Mouse (Mus musculus) heart, embryonic 14.5 days (tissue): ENCODE data around the gene Prdm11. TPM values are rescaled to one million over a fixed set of nuclear protein-coding genes. Genes with fewer than 3 reads are reported as not detected.

Experiments
- ATAC-seq: fragments of 200-750 bp; cut with Nextera tagmentation; 2 replicates; pipeline ENCODE4 v1.8.0; 2017; ENCODE audit warnings: low read depth, moderate TSS enrichment; ENCODE audit not compliant: insufficient number of reproducible peaks, insufficient read depth, low FRiP score
- H3K27ac ChIP-seq, 2 experiments: fragments of 200-500 bp in 1 of 2; fragments of 300-500 bp in 1 of 2; sonication (generic) in 1 of 2; replicated peaks in 1 of 2; 2 replicates each; pipeline ENCODE4 v1.5.1; 2012 to 2014; ENCODE audit warnings: low read depth in 2 of 2, low read length in 2 of 2, control low read depth in 1 of 2, mild to moderate bottlenecking in 1 of 2, mixed read lengths in 1 of 2; ENCODE audit not compliant: control insufficient read depth in 1 of 2, insufficient read depth in 1 of 2
- H3K27me3 ChIP-seq: fragments of 300-500 bp; sonication (generic); 2 replicates; pipeline ENCODE4 v1.6.1; 2014; ENCODE audit warnings: mild to moderate bottlenecking, low read length, control low read depth; ENCODE audit not compliant: control insufficient read depth, insufficient read depth
- H3K36me3 ChIP-seq: fragments of 300-500 bp; sonication (generic); 2 replicates; pipeline ENCODE4 v1.6.1; 2014; ENCODE audit warnings: mild to moderate bottlenecking, control low read depth, low read length, mixed read lengths; ENCODE audit not compliant: control insufficient read depth, insufficient read depth
- H3K4me1 ChIP-seq, 2 experiments: fragments of 200-500 bp in 1 of 2; fragments of 300-500 bp in 1 of 2; sonication (generic) in 1 of 2; 2 replicates each; pipeline ENCODE4 v1.6.1; 2012 to 2014; ENCODE audit warnings: low read length in 2 of 2, control low read depth in 1 of 2, mixed read lengths in 1 of 2; ENCODE audit not compliant: control insufficient read depth in 2 of 2, insufficient read depth in 2 of 2
- H3K4me2 ChIP-seq: fragments of 300-500 bp; sonication (generic); 2 replicates; pipeline ENCODE4 v1.6.1; 2014; ENCODE audit warnings: mild to moderate bottlenecking, low read length
- H3K4me3 ChIP-seq, 2 experiments: fragments of 200-500 bp in 1 of 2; fragments of 300-500 bp in 1 of 2; sonication (generic) in 1 of 2; 2 replicates each; pipeline ENCODE4 v1.5.1; 2012 to 2014; ENCODE audit warnings: low read length in 2 of 2, mild to moderate bottlenecking in 2 of 2, control low read depth in 1 of 2, low read depth in 1 of 2, moderate library complexity in 1 of 2; ENCODE audit not compliant: control insufficient read depth in 1 of 2, insufficient read depth in 1 of 2
- H3K9ac ChIP-seq: fragments of 300-500 bp; sonication (generic); 2 replicates; pipeline ENCODE4 v1.6.1; 2014; ENCODE audit warnings: mild to moderate bottlenecking, low read length
- H3K9me3 ChIP-seq: fragments of 300-500 bp; sonication (generic); 2 replicates; pipeline ENCODE4 v1.6.1; 2016; ENCODE audit warnings: low read length, control low read depth; ENCODE audit not compliant: control insufficient read depth
- WGBS: fragments of 180-500 bp; shearing (Covaris S2); extraction: QIAGEN DNeasy Blood & Tissue Kit; methylation state at CpG from one replicate; pipeline ENCODE4 v1.1.7; 2014; 5-methylcytosine and 5-hydroxymethylcytosine counted together
- polyA plus RNA-seq: library from polyadenylated mRNA; unstranded; fragments of >200 nt; fragmentation: Nextera tagmentation; extraction: Ambion mirVana; gene quantifications from 2 replicates; pipeline ENCODE4 v1.2.1, GENCODE M21; 2014

Gene Prdm11
- polyA plus RNA-seq, 1 experiment from 2014 or later, result 4.2 TPM

- Histone ChIP-seq H3K27ac (no peak overlapping the region), H3K4me3 (no peak overlapping the region), H3K36me3 (peaks cover 41% of the 10 kb centered on the region), H3K9me3 (no peaks in the 10 kb centered on the region), H3K27me3 (no peaks in the 10 kb centered on the region), H3K4me2 (no peak overlapping the region), H3K9ac (no peak overlapping the region), H3K4me1 (peaks cover 15 to 26% of the 10 kb centered on the region in 2 experiments; a peak in 3 of 4 replicates)
- WGBS, result 86% methylated on average over 9 of the region's 9 CpGs
- no peak for ATAC-seq
These were observed 34.0 kb downstream of the Prdm11 start for GRCm38 (mm10) chr2:93011933-93012332.

GRCm38 (mm10) chr2:93011465-93011864 is 34.5 kb downstream of the Prdm11 start:
- H3K9ac ChIP-seq, result no peak overlapping the region
- no peak overlapping the region for H3K27ac ChIP-seq
- H3K4me2 ChIP-seq, result no peak overlapping the region
- no peaks in the 10 kb centered on the region for H3K9me3 ChIP-seq
- H3K4me3 ChIP-seq, result no peak overlapping the region
- no peak for ATAC-seq
- peaks cover 41% of the 10 kb centered on the region for H3K36me3 ChIP-seq
- whole genome bisulfite sequencing, result 93% methylated on average over 5 of the region's 5 CpGs
- peaks cover 15 to 26% of the 10 kb centered on the region in 2 experiments; a peak in 3 of 4 replicates for H3K4me1 ChIP-seq
- no peaks in the 10 kb centered on the region for H3K27me3 ChIP-seq

- Histone ChIP-seq H3K36me3 (peaks cover 61% of the 10 kb centered on the region), H3K4me3 (no peak overlapping the region), H3K4me2 (no peak overlapping the region), H3K27me3 (no peaks in the 10 kb centered on the region), H3K4me1 (0 out of 4 replicates have a peak, but pooled peaks cover 0 to 6% of the 10 kb centered on the region in 2 experiments), H3K9ac (no peak overlapping the region), H3K27ac (no peak overlapping the region), H3K9me3 (no peaks in the 10 kb centered on the region)
- WGBS, result 77% methylated on average over 3 of the region's 3 CpGs
- ATAC-seq, result no peak
These were observed 37.8 kb downstream of the Prdm11 start for GRCm38 (mm10) chr2:93007967-93008685.

- no peak overlapping the region for H3K9ac ChIP-seq
- no peak overlapping the region for H3K4me3 ChIP-seq
- H3K27me3 ChIP-seq, result no peaks in the 10 kb centered on the region
- no peak for ATAC-seq
- no peaks in the 10 kb centered on the region for H3K9me3 ChIP-seq
- no peak overlapping the region for H3K4me2 ChIP-seq
- 0 out of 4 replicates have a peak, but pooled peaks cover 0 to 6% of the 10 kb centered on the region in 2 experiments for H3K4me1 ChIP-seq
- H3K36me3 ChIP-seq, result peaks cover 50% of the 10 kb centered on the region
- no peak overlapping the region for H3K27ac ChIP-seq
- 80% methylated on average over 4 of the region's 4 CpGs for WGBS
These were observed 40.9 kb downstream of the Prdm11 start for GRCm38 (mm10) chr2:93005028-93005427.

- no peaks in the 10 kb centered on the region for H3K27me3 ChIP-seq
- no peak for ATAC-seq
- H3K4me2 ChIP-seq, result no peak overlapping the region
- no peak overlapping the region for H3K27ac ChIP-seq
- H3K4me1 ChIP-seq, result peaks cover 12 to 18% of the 10 kb centered on the region in 2 experiments
- H3K9ac ChIP-seq, result no peak overlapping the region
- WGBS, result 86% methylated on average over 5 of the region's 5 CpGs
- H3K4me3 ChIP-seq, result no peak overlapping the region
- H3K9me3 ChIP-seq, result no peaks in the 10 kb centered on the region
- peaks cover 46% of the 10 kb centered on the region for H3K36me3 ChIP-seq
These were observed 54.0 kb downstream of the Prdm11 start for GRCm38 (mm10) chr2:92991976-92992375.

GRCm38 (mm10) chr2:92989593-92989992 is 56.4 kb downstream of the Prdm11 start:
- no peaks in the 10 kb centered on the region for H3K27me3 ChIP-seq
- WGBS, result 93% methylated on average over 9 of the region's 9 CpGs

GRCm38 (mm10) chr2:92987901-92988631 is 57.9 kb downstream of the Prdm11 start:
- peak overlapping the region; percentile 2 to 7; a peak in 1 of 4 replicates for H3K4me3 ChIP-seq
- H3K27me3 ChIP-seq, result no peaks in the 10 kb centered on the region
- H3K9ac ChIP-seq, result peak overlapping the region; percentile 64
- H3K9me3 ChIP-seq, result no peaks in the 10 kb centered on the region
- H3K36me3 ChIP-seq, result peaks cover 67% of the 10 kb centered on the region
- peaks cover 12 to 18% of the 10 kb centered on the region in 2 experiments for H3K4me1 ChIP-seq
- peak; percentile 83 for ATAC-seq
- peak overlapping the region; percentile 48 to 72 for H3K27ac ChIP-seq
- peak overlapping the region; percentile 52 for H3K4me2 ChIP-seq
- WGBS, result 16% methylated on average over 19 of the region's 19 CpGs

More at GRCm38 (mm10) chr2:92989593-92989992, 56.4 kb downstream of the Prdm11 start:
- peaks cover 12 to 18% of the 10 kb centered on the region in 2 experiments for H3K4me1 ChIP-seq
- H3K4me3 ChIP-seq, result no peak overlapping the region
- H3K27ac ChIP-seq, result no peak overlapping the region
- no peaks in the 10 kb centered on the region for H3K9me3 ChIP-seq
- H3K36me3 ChIP-seq, result peaks cover 68% of the 10 kb centered on the region
- no peak overlapping the region for H3K4me2 ChIP-seq
- no peak overlapping the region for H3K9ac ChIP-seq
- ATAC-seq, result no peak
